Mouse (Mus musculus) kidney, adult 2 months (tissue): ENCODE measurements around the gene Astn2. TPM values are rescaled to one million over a fixed set of nuclear protein-coding genes. Genes with fewer than 3 reads are reported as not detected.

Experiments
- DNase-seq: peaks from one replicate; pipeline ENCODE4 v3.0.0; 2021
- H3K27ac ChIP-seq: fragments of 200-500 bp; 2 replicates; pipeline ENCODE4 v1.5.1; 2012; ENCODE audit warnings: low read depth, low read length, control low read depth, inconsistent platforms; ENCODE audit not compliant: insufficient read depth
- H3K27me3 ChIP-seq: fragments of 200-500 bp; replicated peaks from 2 replicates; pipeline ENCODE4 v1.6.1; 2012; ENCODE audit warnings: mild to moderate bottlenecking, moderate library complexity, low read length, inconsistent platforms; ENCODE audit not compliant: control insufficient read depth, insufficient read depth
- H3K36me3 ChIP-seq: fragments of 200-500 bp; 2 replicates; pipeline ENCODE4 v1.6.1; 2012; ENCODE audit warnings: mild to moderate bottlenecking, moderate library complexity, low read length, inconsistent platforms; ENCODE audit not compliant: control insufficient read depth, insufficient read depth
- H3K4me1 ChIP-seq: fragments of 200-500 bp; 2 replicates; pipeline ENCODE4 v1.6.1; 2011; ENCODE audit warnings: low read length; ENCODE audit not compliant: control insufficient read depth, insufficient read depth
- H3K4me3 ChIP-seq: fragments of 200-500 bp; 2 replicates; pipeline ENCODE4 v1.5.1; 2011; ENCODE audit warnings: mild to moderate bottlenecking, low read depth, low read length, control low read depth; ENCODE audit not compliant: insufficient read depth
- CTCF ChIP-seq: fragments of 200-500 bp; conservative IDR thresholded peaks from 2 replicates; pipeline ENCODE4 v1.5.1; 2011; ENCODE audit warnings: low read depth, mild to moderate bottlenecking, control low read depth, low read length, moderate library complexity, mixed read lengths; ENCODE audit not compliant: insufficient read depth, insufficient read length
- POLR2A ChIP-seq: fragments of 200-500 bp; IDR thresholded peaks from one replicate; pipeline ENCODE4 v1.6.1; 2011; ENCODE audit warnings: low read depth, low read length, control low read depth
- WGBS: fragments of 180-500 bp; shearing (Covaris S2); methylation state at CpG from one replicate; pipeline ENCODE4 v1.1.7; 2018; 5-methylcytosine and 5-hydroxymethylcytosine counted together
- polyA plus RNA-seq: library from polyadenylated mRNA; depleted of rRNA; stranded (reverse); fragments of >200 nt; gene quantifications from 2 replicates; pipeline ENCODE4 v1.2.3, GENCODE M21; 2012

Astn2 gene
- polyA plus RNA-seq, 1 experiment, result 2.5 TPM

DNA sequence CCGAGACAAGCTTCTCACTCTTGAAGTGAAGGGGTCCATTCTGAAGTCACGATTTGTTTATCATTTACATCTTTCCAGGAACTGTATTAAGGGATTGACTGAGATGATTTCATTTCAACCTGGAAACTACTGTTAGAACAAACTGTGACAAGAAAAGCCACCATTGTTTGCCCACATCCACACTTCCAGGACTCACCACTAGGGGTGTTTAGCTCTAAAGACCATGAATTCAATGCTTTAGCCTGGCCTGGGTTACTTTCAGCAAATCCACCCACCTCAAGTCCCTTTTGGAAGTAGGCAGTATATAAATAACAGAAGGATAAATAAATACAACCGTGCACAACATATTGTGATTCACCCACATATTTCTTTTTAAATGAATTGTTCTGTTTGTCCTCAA, 370.6 kb downstream of the Astn2 start:
- Histone ChIP-seq H3K4me1 (no peaks in the 10 kb centered on the region), H3K27ac (no peak overlapping the region), H3K27me3 (no peaks in the 10 kb centered on the region), H3K36me3 (no peaks in the 10 kb centered on the region), H3K4me3 (no peak overlapping the region)
- TF ChIP-seq POLR2A, result no peak
- TF ChIP-seq CTCF, result no peak
- DNase-seq, result no peak
- WGBS, result 75% methylated on average over 3 of the region's 3 CpGs

DNA sequence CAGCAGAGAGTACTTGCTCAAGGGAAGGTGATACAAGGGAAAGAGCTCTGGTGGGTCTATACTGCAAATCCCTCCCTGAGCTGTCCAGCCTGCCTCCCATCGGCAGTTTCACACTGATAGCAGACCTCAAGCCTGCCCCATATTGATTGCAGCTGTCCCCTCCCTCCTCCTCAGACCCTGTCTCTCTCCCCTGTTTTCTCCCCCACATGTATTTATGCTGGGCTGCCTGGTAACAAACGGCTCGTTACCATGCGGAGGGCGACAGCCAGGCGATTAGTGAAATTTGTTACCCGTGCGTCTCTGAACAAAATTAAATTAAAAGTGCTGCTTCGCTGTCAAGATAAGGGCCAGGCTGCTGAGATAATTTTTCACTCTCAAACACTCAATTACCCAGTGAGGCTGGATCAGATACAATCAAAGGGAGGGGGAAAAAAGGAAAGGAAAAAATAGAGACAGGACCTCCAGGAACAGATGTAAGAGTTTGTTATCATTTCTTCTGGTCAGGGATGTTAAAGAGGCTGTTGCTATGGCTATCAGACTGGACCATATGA, 373.0 kb downstream of the Astn2 start:
- no peak overlapping the region for H3K4me3 ChIP-seq
- WGBS, result 28% methylated on average over 9 of the region's 9 CpGs
- DNase-seq, result no peak
- no peak overlapping the region for H3K27ac ChIP-seq
- H3K4me1 ChIP-seq, result no peaks in the 10 kb centered on the region
- no peaks in the 10 kb centered on the region for H3K27me3 ChIP-seq
- H3K36me3 ChIP-seq, result no peaks in the 10 kb centered on the region
- no peak for TF ChIP-seq POLR2A
- no peak for TF ChIP-seq CTCF

DNA sequence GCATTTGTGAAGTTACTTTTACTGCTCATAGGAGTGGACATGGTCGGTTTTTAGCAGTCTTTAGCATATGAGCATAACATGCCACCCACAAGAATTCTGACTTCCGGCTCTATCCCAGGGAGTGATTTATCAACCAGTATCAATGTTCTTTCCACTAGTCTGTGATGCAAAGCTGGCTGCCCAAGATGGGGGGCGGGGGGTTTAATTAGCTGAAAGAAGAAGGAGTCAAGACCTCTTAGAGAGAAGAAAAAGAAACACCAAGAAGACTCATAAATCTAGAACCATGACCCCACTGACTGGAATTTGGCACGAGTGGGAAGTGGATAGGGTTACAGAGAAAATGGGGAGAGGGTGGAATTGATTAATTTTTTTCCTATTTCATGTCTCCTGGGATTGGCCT, 374.5 kb downstream of the Astn2 start:
- Histone ChIP-seq H3K36me3 (no peaks in the 10 kb centered on the region), H3K27me3 (no peaks in the 10 kb centered on the region), H3K4me3 (no peak overlapping the region), H3K27ac (no peak overlapping the region), H3K4me1 (no peaks in the 10 kb centered on the region)
- DNase-seq, result no peak
- no peak for TF ChIP-seq CTCF
- TF ChIP-seq POLR2A, result no peak
- WGBS, result 22% methylated on average over 4 of the region's 4 CpGs

GRCm38 (mm10) chr4:66027866-66028265, 376.5 kb downstream of the Astn2 start:
- H3K27me3 ChIP-seq, result no peaks in the 10 kb centered on the region
- H3K36me3 ChIP-seq, result no peaks in the 10 kb centered on the region
- no peaks in the 10 kb centered on the region for H3K4me1 ChIP-seq
- H3K27ac ChIP-seq, result no peak overlapping the region
- TF ChIP-seq CTCF, result no peak
- TF ChIP-seq POLR2A, result no peak
- WGBS, result 72% methylated on average over 1 of the region's 1 CpGs
- H3K4me3 ChIP-seq, result no peak overlapping the region
- no peak for DNase-seq

- H3K27ac ChIP-seq, result no peak overlapping the region
Observed at GRCm38 (mm10) chr4:66025393-66026062, 378.9 kb downstream of the Astn2 start.

DNA sequence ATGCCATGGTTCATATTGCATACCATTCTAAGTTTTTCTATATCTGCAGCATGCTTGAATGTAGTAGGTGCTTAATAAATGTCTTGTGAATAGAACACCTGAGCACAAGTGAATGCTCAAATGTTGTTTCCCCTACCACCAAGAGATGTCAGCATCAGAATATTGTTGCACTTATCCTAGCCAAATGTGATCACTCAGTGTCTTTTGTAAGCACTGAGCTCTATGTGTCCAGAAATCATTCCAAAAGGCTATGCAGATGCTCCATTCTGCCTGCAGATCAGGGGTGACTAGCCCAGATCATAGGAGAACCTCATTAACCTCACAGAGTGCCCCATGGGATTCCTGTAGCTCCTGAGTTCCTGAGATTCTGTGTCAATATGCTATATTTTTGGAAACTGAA, 401.5 kb downstream of the Astn2 start:
- no peak overlapping the region for H3K27ac ChIP-seq
- H3K4me1 ChIP-seq, result no peaks in the 10 kb centered on the region
- H3K36me3 ChIP-seq, result no peaks in the 10 kb centered on the region
- no peak overlapping the region for H3K4me3 ChIP-seq
- no peaks in the 10 kb centered on the region for H3K27me3 ChIP-seq
- no peak for DNase-seq
- TF ChIP-seq POLR2A (no peak), CTCF (no peak)

More at GRCm38 (mm10) chr4:66025393-66026062, 378.9 kb downstream of the Astn2 start:
- Histone ChIP-seq H3K36me3 (no peaks in the 10 kb centered on the region), H3K4me3 (no peak overlapping the region), H3K27me3 (no peaks in the 10 kb centered on the region), H3K4me1 (no peaks in the 10 kb centered on the region)
- DNase-seq, result peak; percentile 4
- 40% methylated on average over 8 of the region's 8 CpGs for WGBS
- TF ChIP-seq POLR2A (no peak), CTCF (no peak)

GRCm38 (mm10) chr4:65983643-65984042, 420.8 kb downstream of the Astn2 start:
- H3K4me1 ChIP-seq, result no peaks in the 10 kb centered on the region
- no peak overlapping the region for H3K27ac ChIP-seq
- H3K36me3 ChIP-seq, result no peaks in the 10 kb centered on the region
- WGBS, result 88% methylated on average over 2 of the region's 2 CpGs
- H3K4me3 ChIP-seq, result no peak overlapping the region
- no peak for TF ChIP-seq POLR2A
- no peak for TF ChIP-seq CTCF
- no peaks in the 10 kb centered on the region for H3K27me3 ChIP-seq
- no peak for DNase-seq
